Mouse (Mus musculus): ENCODE results near the gene Creld2. TPM values are rescaled to one million over a fixed set of nuclear protein-coding genes. Genes with fewer than 3 reads are reported as not detected.

The Creld2 gene
- total and polyA plus RNA-seq, 3 experiments, result 13.6 to 24.7 (median 23.6) TPM

DNA sequence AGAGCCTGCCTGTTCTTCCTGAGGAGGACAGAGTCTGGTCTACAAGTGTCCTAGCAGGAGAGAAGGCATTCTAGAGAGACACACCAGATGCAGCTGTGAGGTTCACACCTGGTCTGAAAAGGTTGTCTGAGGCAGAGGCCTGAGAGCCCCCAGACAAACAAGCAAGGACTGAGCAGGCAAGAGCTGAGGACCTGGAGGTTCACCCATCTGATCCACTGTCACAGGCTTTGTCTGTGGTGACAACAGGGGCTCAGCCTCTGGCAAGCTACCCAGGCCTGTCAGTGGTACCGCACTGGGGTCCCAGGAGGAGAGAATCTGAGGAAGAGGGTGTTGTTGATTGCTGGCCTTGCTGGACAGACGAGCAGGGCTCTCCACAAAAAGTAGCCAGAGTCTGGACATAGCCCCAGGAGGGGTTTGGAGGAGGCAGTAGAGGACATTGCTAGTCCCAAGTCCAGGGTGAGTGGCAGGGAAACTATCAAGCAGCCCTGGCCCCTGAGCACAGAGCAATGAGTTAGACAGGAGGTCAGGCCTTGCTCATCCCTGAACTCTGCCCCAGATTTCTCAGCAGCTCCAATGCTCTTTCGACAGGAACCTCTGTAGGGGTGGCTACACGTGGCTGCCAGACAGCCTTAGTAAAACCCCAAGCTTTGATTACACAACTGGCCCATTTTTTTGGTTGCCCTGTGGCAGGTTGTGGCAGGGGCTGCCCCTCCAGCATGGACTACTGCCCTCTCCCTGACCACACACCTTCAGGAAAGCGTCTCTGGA, 51.2 kb downstream of the Creld2 start:
- 56% methylated on average over 5 of the region's 5 CpGs for WGBS

DNA sequence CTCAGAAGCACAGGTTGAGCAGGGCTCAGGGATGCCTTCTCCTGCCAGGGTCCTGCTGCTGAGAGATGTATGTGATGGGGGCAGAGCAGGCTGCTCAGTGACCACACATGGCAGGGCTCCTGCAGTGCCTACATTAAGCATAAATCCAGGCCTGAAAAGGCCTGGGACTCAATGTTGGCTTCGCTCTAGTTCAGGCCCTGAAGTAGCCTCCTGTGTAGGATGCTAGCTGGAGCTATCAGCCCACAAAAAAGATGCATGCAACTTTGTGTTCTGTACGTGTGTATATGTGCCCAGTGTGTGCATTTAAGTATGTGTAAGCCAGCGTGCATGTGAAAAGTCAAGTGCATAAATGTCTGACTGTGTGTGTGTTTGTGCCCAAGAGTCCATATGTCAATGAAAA, 54.6 kb downstream of the Creld2 start:
- DNase-seq, result no peak
- Histone ChIP-seq H3K27me3 (ENCODE audit: control insufficient read depth, insufficient read depth, low read length) (no peaks in the 10 kb centered on the region), H3K4me1 (ENCODE audit: control insufficient read depth, insufficient read depth, low read length) (peaks cover 18% of the 10 kb centered on the region), H3K27ac (no peak overlapping the region), H3K36me3 (ENCODE audit: control insufficient read depth, insufficient read depth, low read length) (no peaks in the 10 kb centered on the region), H3K79me2 (replicated peaks; ENCODE audit: control insufficient read depth, insufficient read depth, low read length) (no peaks in the 10 kb centered on the region), H3K4me3 (no peak overlapping the region), H3K9ac (ENCODE audit: low read depth, low read length) (no peak overlapping the region)
- 97% methylated on average over 3 of the region's 3 CpGs for whole genome bisulfite sequencing
- intact Hi-C loops (cut with DNase I), result no loop called here
- TF ChIP-seq EP300 (IDR thresholded peaks at IDR 0.05; ENCODE audit: insufficient read depth, low read depth, low read length), result no peak

More for the DNA sequence above, 51.2 kb downstream of the Creld2 start:
- no peak for TF ChIP-seq CTCF (IDR thresholded peaks at IDR 0.05)
- TF ChIP-seq EP300 (IDR thresholded peaks at IDR 0.05; ENCODE audit: insufficient read depth, low read depth, low read length), result no peak
- no peak for TF ChIP-seq POLR2A (IDR thresholded peaks at IDR 0.05; ENCODE audit: insufficient read depth, low read depth, low read length)
- Histone ChIP-seq H3K4me1 (ENCODE audit: control insufficient read depth, insufficient read depth, low read length) (peaks cover 37% of the 10 kb centered on the region), H3K27ac (peak overlapping the region; percentile 32), H3K4me3 (no peak overlapping the region), H3K9ac (ENCODE audit: low read depth, low read length) (no peak overlapping the region; the same call in 1 of the 2 replicates), H3K27me3 (ENCODE audit: control insufficient read depth, insufficient read depth, low read length) (no peaks in the 10 kb centered on the region), H3K36me3 (ENCODE audit: control insufficient read depth, insufficient read depth, low read length) (peaks cover 9% of the 10 kb centered on the region), H3K79me2 (replicated peaks; ENCODE audit: control insufficient read depth, insufficient read depth, low read length) (no peaks in the 10 kb centered on the region)
- intact Hi-C loops (cut with DNase I), result no loop called here
- DNase-seq, result no peak

DNA sequence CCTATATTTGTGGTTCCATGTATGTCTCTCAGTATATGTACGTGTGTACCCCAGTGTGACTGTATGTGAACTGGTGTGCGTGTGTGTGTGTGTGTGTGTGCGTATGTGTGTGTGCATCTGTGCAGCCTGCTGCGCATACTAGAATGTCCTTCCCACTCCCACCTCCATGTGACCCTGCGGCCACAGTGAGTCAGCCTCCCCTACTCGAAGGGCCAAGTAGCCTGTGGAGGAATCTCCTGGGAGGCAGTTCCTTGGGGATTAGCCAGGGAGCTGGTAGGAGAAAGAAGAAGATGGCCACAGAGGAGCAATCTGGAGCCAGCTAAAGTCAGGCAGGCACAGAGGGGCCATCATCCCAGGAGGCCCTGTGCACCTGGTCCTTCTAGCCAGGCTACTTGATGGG, 55.0 kb downstream of the Creld2 start:
- WGBS, result 84% methylated on average over 6 of the region's 6 CpGs
- Histone ChIP-seq H3K27ac (no peak overlapping the region), H3K4me1 (ENCODE audit: control insufficient read depth, insufficient read depth, low read length) (peaks cover 18% of the 10 kb centered on the region), H3K27me3 (ENCODE audit: control insufficient read depth, insufficient read depth, low read length) (no peaks in the 10 kb centered on the region), H3K79me2 (replicated peaks; ENCODE audit: control insufficient read depth, insufficient read depth, low read length) (no peaks in the 10 kb centered on the region), H3K9ac (ENCODE audit: low read depth, low read length) (no peak overlapping the region), H3K4me3 (no peak overlapping the region), H3K36me3 (ENCODE audit: control insufficient read depth, insufficient read depth, low read length) (no peaks in the 10 kb centered on the region)
- no peak for DNase-seq
- intact Hi-C loops (cut with DNase I), result no loop called here
- TF ChIP-seq CTCF (IDR thresholded peaks at IDR 0.05), result no peak
- no peak for TF ChIP-seq POLR2A (IDR thresholded peaks at IDR 0.05; ENCODE audit: insufficient read depth, low read depth, low read length)
- TF ChIP-seq EP300 (IDR thresholded peaks at IDR 0.05; ENCODE audit: insufficient read depth, low read depth, low read length), result no peak

GRCm38 (mm10) chr15:88875625-88876081, 56.2 kb downstream of the Creld2 start:
- Histone ChIP-seq H3K4me3 (0 out of 2 replicates have a peak overlapping the region, but pooled peaks have one; percentile 7), H3K27ac (peak overlapping the region; percentile 61), H3K4me1 (ENCODE audit: control insufficient read depth, insufficient read depth, low read length) (peaks cover 7% of the 10 kb centered on the region), H3K9ac (ENCODE audit: low read depth, low read length) (peak overlapping the region; percentile 32), H3K36me3 (ENCODE audit: control insufficient read depth, insufficient read depth, low read length) (no peaks in the 10 kb centered on the region), H3K79me2 (replicated peaks; ENCODE audit: control insufficient read depth, insufficient read depth, low read length) (no peaks in the 10 kb centered on the region), H3K27me3 (ENCODE audit: control insufficient read depth, insufficient read depth, low read length) (no peaks in the 10 kb centered on the region)
- TF ChIP-seq CTCF (IDR thresholded peaks at IDR 0.05), result no peak
- TF ChIP-seq POLR2A (IDR thresholded peaks at IDR 0.05; ENCODE audit: insufficient read depth, low read depth, low read length), result peak; percentile 64
- peak; percentile 100 for TF ChIP-seq EP300 (IDR thresholded peaks at IDR 0.05; ENCODE audit: insufficient read depth, low read depth, low read length)
- peak; percentile 77 to 81 for DNase-seq
- WGBS, result 25% methylated on average over 10 of the region's 10 CpGs
- intact Hi-C loops (cut with DNase I), result loop anchor here (1.0 kb wide), 2 partner anchors 46 to 47 kb away; no protein-coding TSS in a partner anchor

Other genes with a start within 250 kb of the Creld2 start
- not detected for gene Zdhhc25, start 219.3 kb upstream of the Creld2 start, total RNA-seq (2021)
- 0.10 and 0.26 TPM in 2 replicates for gene Zdhhc25, start 219.3 kb upstream of the Creld2 start, polyA plus RNA-seq (2012; rRNA removed)
- 10 to 100 TPM; 28.7 to 31.0 TPM for gene Brd1, start 85.4 kb upstream of the Creld2 start, total RNA-seq (2021)
- 7.7 and 9.1 TPM in 2 replicates for gene Brd1, start 85.4 kb upstream of the Creld2 start, polyA plus RNA-seq (2012; rRNA removed)
- 1 to 10 TPM; 8.2 to 9.1 TPM for gene Zbed4, start 68.0 kb upstream of the Creld2 start, total RNA-seq (2021)
- gene Zbed4, start 68.0 kb upstream of the Creld2 start, polyA plus RNA-seq (2012; rRNA removed), result 3.3 and 6.0 TPM in 2 replicates
- 1 to 10 TPM; 7.2 to 8.7 TPM for gene Alg12, start 328 bp upstream of the Creld2 start, total RNA-seq (2021)
- gene Alg12, start 328 bp upstream of the Creld2 start, polyA plus RNA-seq (2012; rRNA removed), result 11.0 and 17.5 TPM in 2 replicates
- gene Pim3, start 42.5 kb downstream of the Creld2 start, total RNA-seq (2021), result 100 to 1,000 TPM in 1 of 2 experiments, 10 to 100 TPM in 1; 95.3 to 133 TPM
- 45.6 and 58.8 TPM in 2 replicates for gene Pim3, start 42.5 kb downstream of the Creld2 start, polyA plus RNA-seq (2012; rRNA removed)
- gene Ttll8, start 134.8 kb downstream of the Creld2 start, total RNA-seq (2021), result not detected
- gene Ttll8, start 134.8 kb downstream of the Creld2 start, polyA plus RNA-seq (2012; rRNA removed), result 0.12 and 0.18 TPM in 2 replicates
- gene Mlc1, start 159.4 kb downstream of the Creld2 start, total RNA-seq (2021), result not detected
- not detected in 2 replicates for gene Mlc1, start 159.4 kb downstream of the Creld2 start, polyA plus RNA-seq (2012; rRNA removed)
- 100 to 1,000 TPM in 1 of 2 experiments, 10 to 100 TPM in 1; 96.4 to 107 TPM for gene Mov10l1, start 163.3 kb downstream of the Creld2 start, total RNA-seq (2021)
- 51.7 and 85.0 TPM in 2 replicates for gene Mov10l1, start 163.3 kb downstream of the Creld2 start, polyA plus RNA-seq (2012; rRNA removed)
- 1 to 10 TPM in 1 of 2 experiments, under 1 TPM in 1; 0.91 to 1.3 TPM for gene Panx2, start 240.1 kb downstream of the Creld2 start, total RNA-seq (2021)
- gene Panx2, start 240.1 kb downstream of the Creld2 start, polyA plus RNA-seq (2012; rRNA removed), result 1.3 and 2.1 TPM in 2 replicates